Mouse (Mus musculus) midbrain, postnatal 0 days (tissue): ENCODE data around the gene Nlrc5. TPM values are rescaled to one million over a fixed set of nuclear protein-coding genes. Genes with fewer than 3 reads are reported as not detected.

Experiments
- ATAC-seq: fragments of 200-750 bp; cut with Nextera tagmentation; 2 replicates; pipeline ENCODE4 v1.8.0; 2017; ENCODE audit warnings: moderate number of reproducible peaks, mild to moderate bottlenecking, moderate TSS enrichment, moderate library complexity; ENCODE audit not compliant: low FRiP score
- DNase-seq: peaks from one replicate; pipeline ENCODE4 v3.0.0-alpha.2; 2015; ENCODE audit warnings: low spot score
- H3K27ac ChIP-seq: fragments of 300-500 bp; sonication (generic); 2 replicates; pipeline ENCODE4 v1.5.1; 2014; ENCODE audit warnings: low read depth, mild to moderate bottlenecking, low read length, mixed read lengths
- H3K27me3 ChIP-seq: fragments of 300-500 bp; sonication (generic); 2 replicates; pipeline ENCODE4 v1.6.1; 2014; ENCODE audit warnings: low read length, control low read depth, mixed read lengths; ENCODE audit not compliant: insufficient read depth
- H3K36me3 ChIP-seq: fragments of 300-500 bp; sonication (generic); 2 replicates; pipeline ENCODE4 v1.6.1; 2014; ENCODE audit warnings: low read length, control low read depth, mixed read lengths; ENCODE audit not compliant: insufficient read depth
- H3K4me1 ChIP-seq: fragments of 300-500 bp; sonication (generic); 2 replicates; pipeline ENCODE4 v1.6.1; 2014; ENCODE audit warnings: mild to moderate bottlenecking, control low read depth, antibody characterized with exemption, low read length, mixed read lengths; ENCODE audit not compliant: insufficient read depth
- H3K4me2 ChIP-seq: fragments of 300-500 bp; sonication (generic); 2 replicates; pipeline ENCODE4 v1.6.1; 2014; ENCODE audit warnings: low read depth, mild to moderate bottlenecking, low read length, mixed read lengths; ENCODE audit not compliant: poor library complexity, severe bottlenecking
- H3K4me3 ChIP-seq: fragments of 300-500 bp; sonication (generic); 2 replicates; pipeline ENCODE4 v1.5.1; 2014; ENCODE audit warnings: low read depth, mild to moderate bottlenecking, low read length, moderate library complexity
- H3K9ac ChIP-seq: fragments of 300-500 bp; sonication (generic); replicated peaks from 2 replicates; pipeline ENCODE4 v1.6.1; 2014; ENCODE audit warnings: mild to moderate bottlenecking, low read length, moderate library complexity, mixed read lengths; ENCODE audit not compliant: poor library complexity, severe bottlenecking
- H3K9me3 ChIP-seq: fragments of 300-500 bp; sonication (generic); 2 replicates; pipeline ENCODE4 v1.6.1; 2016; ENCODE audit warnings: low read length, control low read depth
- CTCF ChIP-seq: IDR thresholded peaks from 2 replicates; pipeline ENCODE4 v1.5.1; 2016; ENCODE audit warnings: antibody characterized with exemption, mild to moderate bottlenecking
- WGBS: fragments of 180-500 bp; shearing (Covaris S2); extraction: QIAGEN DNeasy Blood & Tissue Kit; methylation state at CpG from one replicate; pipeline ENCODE4 v1.1.7; 2014; 5-methylcytosine and 5-hydroxymethylcytosine counted together
- polyA plus RNA-seq: library from polyadenylated mRNA; unstranded; fragments of >200 nt; fragmentation: Nextera tagmentation; extraction: Ambion mirVana; gene quantifications from 2 replicates; pipeline ENCODE4 v1.2.1, GENCODE M21; 2015
- total RNA-seq: library from RNA; depleted of rRNA; stranded (reverse); fragments of >200 nt; gene quantifications from 2 replicates; pipeline ENCODE4 v1.2.3, GENCODE M21; 2014

The Nlrc5 gene
- total and polyA plus RNA-seq, 2 experiments from 2014 or later, result 0.22 to 0.63 TPM

DNA sequence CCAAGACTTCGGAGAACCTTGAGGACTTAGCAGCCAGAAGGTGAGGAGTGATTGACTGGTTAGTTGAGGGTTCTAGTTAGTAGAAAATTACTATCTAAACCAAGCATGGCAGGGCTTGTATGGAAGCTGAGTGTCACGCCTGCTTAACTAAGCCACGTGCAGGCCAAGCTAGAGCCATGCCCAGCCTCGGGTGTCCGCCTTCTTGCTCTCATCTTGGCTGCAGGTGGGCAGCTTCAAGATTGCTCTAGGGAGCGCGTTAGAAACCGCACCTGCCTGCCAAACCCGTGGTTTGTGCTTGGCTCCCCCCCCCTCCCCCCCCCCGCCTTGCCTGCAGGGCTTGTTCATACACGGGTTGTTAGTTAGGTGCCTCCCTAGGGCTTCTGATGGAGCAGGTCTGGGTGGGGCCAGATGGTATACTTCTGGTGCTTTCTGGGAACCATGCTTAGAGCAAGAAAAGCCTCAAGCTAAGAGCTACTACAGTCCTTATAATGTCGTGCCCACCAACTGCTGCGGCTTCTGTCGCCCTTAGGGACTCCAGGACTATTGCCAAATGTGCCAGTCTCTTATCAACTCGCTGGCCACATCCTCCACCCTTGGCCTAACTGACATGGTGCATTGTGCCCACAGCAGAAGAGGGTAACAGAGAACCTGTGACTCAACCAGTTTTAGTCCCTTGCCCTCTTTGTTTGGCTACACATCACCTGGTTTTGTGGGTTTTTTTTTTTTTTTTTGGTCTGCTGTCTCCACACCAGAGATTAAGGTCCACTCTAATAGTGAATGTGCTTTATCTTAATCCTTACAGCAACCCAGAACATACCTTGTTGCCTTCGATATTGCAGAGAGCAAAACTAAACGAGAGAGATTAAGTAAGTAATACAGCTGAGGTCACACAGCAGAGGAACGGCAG lies 107.0 kb downstream of the Nlrc5 start:
- no peak overlapping the region for H3K4me3 ChIP-seq
- 68% methylated on average over 18 of the region's 18 CpGs for WGBS
- no peak for TF ChIP-seq CTCF
- H3K4me1 ChIP-seq, result no peaks in the 10 kb centered on the region
- no peaks in the 10 kb centered on the region for H3K36me3 ChIP-seq
- H3K27me3 ChIP-seq, result no peaks in the 10 kb centered on the region
- no peak overlapping the region for H3K4me2 ChIP-seq
- no peaks in the 10 kb centered on the region for H3K9me3 ChIP-seq
- H3K27ac ChIP-seq, result no peak overlapping the region
- no peak for DNase-seq
- no peak for ATAC-seq
- H3K9ac ChIP-seq, result no peak overlapping the region

DNA sequence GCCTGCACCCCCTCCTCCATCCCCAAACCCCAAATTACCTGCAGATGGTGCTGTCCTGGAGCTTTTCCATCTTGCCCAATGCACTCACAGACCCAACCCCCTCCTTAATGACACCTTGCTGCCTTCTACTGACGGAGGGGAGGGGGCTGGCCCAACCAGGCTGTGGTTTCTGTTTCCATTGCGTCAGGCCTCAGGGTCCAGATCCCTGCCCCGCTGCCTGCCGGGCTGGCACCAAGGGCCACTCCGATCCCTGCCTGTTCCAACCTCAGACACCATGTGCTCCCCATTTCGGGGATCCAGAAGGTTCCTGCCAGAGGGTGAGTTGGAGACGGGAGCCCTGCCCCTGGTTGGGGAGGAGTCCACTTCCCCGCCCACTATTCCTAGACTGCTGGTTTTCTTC lies 109.8 kb downstream of the Nlrc5 start:
- Histone ChIP-seq H3K27me3 (no peaks in the 10 kb centered on the region), H3K4me2 (no peak overlapping the region), H3K36me3 (no peaks in the 10 kb centered on the region), H3K4me3 (no peak overlapping the region), H3K4me1 (no peaks in the 10 kb centered on the region), H3K9me3 (no peaks in the 10 kb centered on the region), H3K27ac (no peak overlapping the region), H3K9ac (no peak overlapping the region)
- ATAC-seq, result 0 out of 2 replicates have a peak, but pooled peaks have one; percentile 12
- TF ChIP-seq CTCF, result no peak
- no peak for DNase-seq
- 83% methylated on average over 8 of the region's 8 CpGs for WGBS

DNA sequence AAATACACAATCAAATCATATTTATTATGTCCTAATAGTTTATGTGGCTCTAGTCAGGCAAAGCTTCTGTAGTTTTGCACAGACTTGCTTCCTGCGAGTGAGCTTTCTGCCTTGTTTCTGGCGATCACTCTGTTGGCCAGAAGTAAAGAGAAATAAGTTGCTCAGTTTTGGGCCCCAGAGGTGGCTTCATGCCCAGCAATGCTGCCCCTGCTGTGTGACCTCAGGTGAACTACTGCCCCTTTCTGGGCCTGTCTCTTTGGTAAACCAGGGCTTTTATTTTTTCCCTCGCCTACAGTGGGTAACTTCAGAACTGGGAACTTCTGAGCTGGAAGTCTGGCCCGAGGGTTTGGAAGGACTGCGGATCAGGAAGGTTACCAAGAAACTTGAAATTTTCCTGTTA lies 114.9 kb downstream of the Nlrc5 start:
- H3K9me3 ChIP-seq, result no peaks in the 10 kb centered on the region
- no peak overlapping the region for H3K4me2 ChIP-seq
- WGBS, result 52% methylated on average over 5 of the region's 5 CpGs
- no peak overlapping the region for H3K9ac ChIP-seq
- TF ChIP-seq CTCF, result no peak
- H3K36me3 ChIP-seq, result no peaks in the 10 kb centered on the region
- DNase-seq (no peak), ATAC-seq (no peak)
- peaks cover 13% of the 10 kb centered on the region for H3K4me1 ChIP-seq
- H3K27ac ChIP-seq, result 0 out of 2 replicates have a peak overlapping the region, but pooled peaks have one; percentile 7
- H3K4me3 ChIP-seq, result no peak overlapping the region
- no peaks in the 10 kb centered on the region for H3K27me3 ChIP-seq

DNA sequence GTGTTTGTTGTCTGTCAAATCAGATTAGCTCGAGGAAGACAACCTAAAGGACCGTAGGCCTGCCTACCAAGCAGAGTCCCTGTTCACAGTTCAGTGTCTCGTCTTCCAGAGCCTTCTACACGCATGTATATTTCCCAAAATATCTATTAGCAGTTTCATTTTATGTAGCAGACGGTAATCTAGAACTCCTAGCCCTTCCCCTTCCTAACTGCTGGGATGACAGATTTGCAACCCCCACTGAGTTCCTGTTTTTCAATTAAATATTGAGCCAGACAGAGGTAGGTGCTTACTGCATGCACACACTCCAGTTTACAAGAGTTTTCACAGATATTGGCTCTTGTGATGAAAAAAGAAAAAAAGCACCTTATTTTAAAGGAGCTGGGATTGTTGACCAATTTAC lies 115.3 kb downstream of the Nlrc5 start:
- TF ChIP-seq CTCF, result no peak
- no peaks in the 10 kb centered on the region for H3K9me3 ChIP-seq
- no peak for DNase-seq
- ATAC-seq, result no peak
- no peak overlapping the region for H3K4me2 ChIP-seq
- peaks cover 13% of the 10 kb centered on the region for H3K4me1 ChIP-seq
- 0 out of 2 replicates have a peak overlapping the region, but pooled peaks have one; percentile 7 for H3K27ac ChIP-seq
- WGBS, result 30% methylated on average over 5 of the region's 5 CpGs
- no peaks in the 10 kb centered on the region for H3K36me3 ChIP-seq
- H3K27me3 ChIP-seq, result no peaks in the 10 kb centered on the region
- H3K4me3 ChIP-seq, result no peak overlapping the region
- no peak overlapping the region for H3K9ac ChIP-seq

GRCm38 (mm10) chr8:94549998-94550397 lies 115.8 kb downstream of the Nlrc5 start:
- TF ChIP-seq CTCF, result no peak
- H3K36me3 ChIP-seq, result no peaks in the 10 kb centered on the region
- DNase-seq (no peak), ATAC-seq (no peak)
- no peaks in the 10 kb centered on the region for H3K9me3 ChIP-seq
- no peak overlapping the region for H3K9ac ChIP-seq
- no peak overlapping the region for H3K4me3 ChIP-seq
- no peak overlapping the region for H3K27ac ChIP-seq
- no peaks in the 10 kb centered on the region for H3K27me3 ChIP-seq
- no peak overlapping the region for H3K4me2 ChIP-seq
- 82% methylated on average over 5 of the region's 5 CpGs for WGBS
- peaks cover 13% of the 10 kb centered on the region for H3K4me1 ChIP-seq
